Mouse (Mus musculus) embryonic facial prominence, embryonic 10.5 days (tissue): ENCODE measurements around the gene Mettl7a1. TPM values are rescaled to one million over a fixed set of nuclear protein-coding genes. Genes with fewer than 3 reads are reported as not detected.
"Not testable (repeated sequence)": the region's sequence is repeated elsewhere in the genome, so short reads cannot be mapped to it uniquely, and the experiment has no call there.

Source experiments
- DNase-seq: peaks from one replicate; pipeline ENCODE4 v3.0.0-alpha.2; 2017; ENCODE audit warnings: low spot score
- H3K27ac ChIP-seq: fragments of 300-500 bp; sonication (generic); replicated peaks from 2 replicates; pipeline ENCODE4 v1.5.1; 2016; ENCODE audit warnings: mild to moderate bottlenecking
- H3K27me3 ChIP-seq: fragments of 300-500 bp; sonication (generic); replicated peaks from 2 replicates; pipeline ENCODE4 v1.6.1; 2016; ENCODE audit warnings: low read depth, mild to moderate bottlenecking; ENCODE audit not compliant: poor library complexity, severe bottlenecking
- H3K36me3 ChIP-seq: fragments of 300-500 bp; sonication (generic); replicated peaks from 2 replicates; pipeline ENCODE4 v1.6.1; 2016; ENCODE audit warnings: mild to moderate bottlenecking, moderate library complexity
- H3K4me1 ChIP-seq: fragments of 300-500 bp; sonication (generic); 2 replicates; pipeline ENCODE4 v1.6.1; 2016
- H3K4me3 ChIP-seq: fragments of 300-500 bp; sonication (generic); 2 replicates; pipeline ENCODE4 v1.5.1; 2016; ENCODE audit warnings: mild to moderate bottlenecking, moderate library complexity
- H3K9me3 ChIP-seq: fragments of 300-500 bp; sonication (generic); 2 replicates; pipeline ENCODE4 v1.6.1; 2016; ENCODE audit warnings: mild to moderate bottlenecking
- WGBS: fragments of 180-500 bp; shearing (Covaris S2); methylation state at CpG from one replicate; pipeline ENCODE4 v1.1.7; 2016; 5-methylcytosine and 5-hydroxymethylcytosine counted together
- polyA plus RNA-seq: library from polyadenylated mRNA; unstranded; fragments of >200 nt; fragmentation: Nextera tagmentation; extraction: Ambion mirVana; gene quantifications from 2 replicates; pipeline ENCODE4 v1.2.1, GENCODE M21; 2016

The Mettl7a1 gene
- polyA plus RNA-seq: 3.3 and 4.6 TPM in 2 replicates

- Histone ChIP-seq H3K9me3 (no peaks in the 10 kb centered on the region), H3K36me3 (no peaks in the 10 kb centered on the region), H3K27ac (peak within 1 kb of the TSS; percentile 88), H3K4me1 (peaks cover 16% of the 10 kb centered on the region), H3K27me3 (no peaks in the 10 kb centered on the region), H3K4me3 (peak within 1 kb of the TSS; percentile 65)
- 3% methylated on average over 25 of the region's 30 CpGs for WGBS
- DNase-seq: peak; percentile 83
Measured at GRCm38 (mm10) chr15:100304019-100304991, at the start of gene Mettl7a1. Mettl7a1 (plus strand) TSS chr15:100304140.

- 90% methylated on average over 6 of the region's 6 CpGs for WGBS
- no peak for DNase-seq
- no peaks in the 10 kb centered on the region for H3K4me1 ChIP-seq
- peaks cover 95% of the 10 kb centered on the region for H3K36me3 ChIP-seq
- H3K27ac ChIP-seq: no peak overlapping the region
- H3K27me3 ChIP-seq: no peaks in the 10 kb centered on the region
- H3K4me3 ChIP-seq: no peak overlapping the region
- H3K9me3 ChIP-seq: no peaks in the 10 kb centered on the region
Measured at GRCm38 (mm10) chr15:100256386-100256785, 47.6 kb upstream of the Mettl7a1 start.

- Histone ChIP-seq H3K4me1 (no peaks in the 10 kb centered on the region), H3K4me3 (no peak overlapping the region), H3K27me3 (no peaks in the 10 kb centered on the region), H3K27ac (no peak overlapping the region), H3K9me3 (no peaks in the 10 kb centered on the region), H3K36me3 (peaks cover 95% of the 10 kb centered on the region)
- 89% methylated on average over 5 of the region's 5 CpGs for WGBS
- DNase-seq: no peak
Measured at GRCm38 (mm10) chr15:100257305-100257704, 46.6 kb upstream of the Mettl7a1 start.

GRCm38 (mm10) chr15:100258646-100259425 is 45.1 kb upstream of the Mettl7a1 start:
- Histone ChIP-seq H3K27ac (no peak overlapping the region), H3K9me3 (no peaks in the 10 kb centered on the region), H3K36me3 (peaks cover 82% of the 10 kb centered on the region), H3K4me1 (no peaks in the 10 kb centered on the region), H3K27me3 (no peaks in the 10 kb centered on the region), H3K4me3 (no peak overlapping the region)
- 94% methylated on average over 7 of the region's 7 CpGs for WGBS
- DNase-seq: no peak

GRCm38 (mm10) chr15:100260351-100260750 is 43.6 kb upstream of the Mettl7a1 start:
- not testable (repeated sequence) for H3K27me3 ChIP-seq, H3K9me3 ChIP-seq
- 90% methylated on average over 7 of the region's 7 CpGs for WGBS

GRCm38 (mm10) chr15:100263246-100263905 is 40.6 kb upstream of the Mettl7a1 start:
- H3K36me3 ChIP-seq: peaks cover 37% of the 10 kb centered on the region
- 20% methylated on average over 4 of the region's 4 CpGs for WGBS
- no peak overlapping the region for H3K27ac ChIP-seq
- no peak overlapping the region for H3K4me3 ChIP-seq
- no peaks in the 10 kb centered on the region for H3K9me3 ChIP-seq
- DNase-seq: no peak
- H3K4me1 ChIP-seq: no peaks in the 10 kb centered on the region
- no peaks in the 10 kb centered on the region for H3K27me3 ChIP-seq

More at GRCm38 (mm10) chr15:100260351-100260750, 43.6 kb upstream of the Mettl7a1 start:
- not testable (repeated sequence) for DNase-seq, H3K27ac ChIP-seq, H3K4me1 ChIP-seq, H3K4me3 ChIP-seq
- peaks cover 67% of the 10 kb centered on the region for H3K36me3 ChIP-seq

- H3K27ac ChIP-seq: no peak overlapping the region
- no peaks in the 10 kb centered on the region for H3K9me3 ChIP-seq
- peaks cover 16% of the 10 kb centered on the region for H3K36me3 ChIP-seq
- WGBS: 84% methylated on average over 4 of the region's 5 CpGs
- H3K4me1 ChIP-seq: no peaks in the 10 kb centered on the region
- H3K4me3 ChIP-seq: no peak overlapping the region
- peaks cover 20% of the 10 kb centered on the region for H3K27me3 ChIP-seq
- DNase-seq: no peak
Measured at GRCm38 (mm10) chr15:100265586-100266325, 38.2 kb upstream of the Mettl7a1 start.

- DNase-seq: no peak
- H3K27ac ChIP-seq: no peak overlapping the region
- H3K36me3 ChIP-seq: no peaks in the 10 kb centered on the region
- H3K27me3 ChIP-seq: peaks cover 27% of the 10 kb centered on the region
- no peaks in the 10 kb centered on the region for H3K4me1 ChIP-seq
- H3K4me3 ChIP-seq: no peak overlapping the region
- H3K9me3 ChIP-seq: peaks cover 9% of the 10 kb centered on the region
- 76% methylated on average over 2 of the region's 2 CpGs for WGBS
Measured at GRCm38 (mm10) chr15:100268916-100269315, 35.0 kb upstream of the Mettl7a1 start.

- H3K27ac ChIP-seq: no peak overlapping the region
- H3K4me3 ChIP-seq: no peak overlapping the region
- WGBS: 13% methylated on average over 9 of the region's 9 CpGs
Measured at GRCm38 (mm10) chr15:100269776-100270175, 34.2 kb upstream of the Mettl7a1 start.

GRCm38 (mm10) chr15:100270609-100271008 is 33.3 kb upstream of the Mettl7a1 start:
- peaks cover 27% of the 10 kb centered on the region for H3K27me3 ChIP-seq
- WGBS: 21% methylated on average over 7 of the region's 7 CpGs

More at GRCm38 (mm10) chr15:100269776-100270175, 34.2 kb upstream of the Mettl7a1 start:
- Histone ChIP-seq H3K36me3 (no peaks in the 10 kb centered on the region), H3K4me1 (no peaks in the 10 kb centered on the region), H3K27me3 (peaks cover 27% of the 10 kb centered on the region), H3K9me3 (peaks cover 9% of the 10 kb centered on the region)
- DNase-seq: peak; percentile 11

GRCm38 (mm10) chr15:100271411-100271810 is 32.5 kb upstream of the Mettl7a1 start:
- DNase-seq: no peak
- Histone ChIP-seq H3K27me3 (peaks cover 27% of the 10 kb centered on the region), H3K9me3 (peaks cover 9% of the 10 kb centered on the region), H3K27ac (no peak overlapping the region), H3K4me3 (no peak overlapping the region), H3K4me1 (no peaks in the 10 kb centered on the region), H3K36me3 (no peaks in the 10 kb centered on the region)
- 62% methylated on average over 14 of the region's 14 CpGs for WGBS

More at GRCm38 (mm10) chr15:100270609-100271008, 33.3 kb upstream of the Mettl7a1 start:
- H3K4me1 ChIP-seq, H3K36me3 ChIP-seq, H3K4me3 ChIP-seq, H3K9me3 ChIP-seq, H3K27ac ChIP-seq, DNase-seq: not testable (repeated sequence)
